Mouse (Mus musculus): ENCODE data around the gene Adcy10. TPM values are rescaled to one million over a fixed set of nuclear protein-coding genes. Genes with fewer than 3 reads are reported as not detected.

Adcy10 gene
- total RNA-seq, 2 experiments from 2014 or later, result 0.22 to 0.59 TPM

DNA sequence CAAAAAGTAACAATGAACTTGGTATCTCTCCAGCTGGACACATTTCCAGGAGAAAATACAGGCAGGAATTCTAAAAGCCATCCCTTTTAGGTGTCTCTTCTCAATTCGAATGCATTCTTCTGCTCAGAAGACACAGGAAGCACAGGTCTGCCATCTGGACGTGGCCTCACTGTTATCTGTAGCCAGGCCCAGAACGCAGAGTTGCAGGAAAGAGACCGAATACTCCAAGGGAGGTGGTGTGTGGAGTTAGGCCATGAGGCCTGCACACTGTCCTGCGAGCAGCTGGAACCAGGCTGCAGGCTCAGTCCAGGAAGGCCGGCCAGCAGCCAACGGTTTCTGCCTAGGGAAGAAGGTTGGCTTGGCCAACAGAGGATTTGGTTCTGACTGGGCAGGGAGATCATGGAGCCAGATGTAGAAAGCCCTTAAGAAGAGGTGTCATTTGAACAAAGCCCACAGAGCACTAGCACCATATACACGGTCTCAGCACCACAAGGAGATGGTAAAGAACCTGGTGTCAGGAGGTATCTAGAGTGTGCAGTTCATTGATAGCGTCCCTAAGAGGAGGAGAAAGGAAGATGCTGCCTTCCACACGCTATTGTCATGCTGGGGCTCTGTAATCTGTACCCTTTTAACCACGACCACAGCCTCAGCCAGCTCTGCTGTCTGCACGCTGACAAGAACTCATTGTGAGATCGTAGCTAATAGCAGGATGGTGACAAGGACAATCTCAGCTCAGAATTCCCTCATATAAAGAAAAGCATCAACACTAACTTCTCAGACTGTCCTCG, 107.5 kb downstream of the Adcy10 start:
- DNase-seq (ENCODE audit: low spot score in 2 of 2), result no peak

DNA sequence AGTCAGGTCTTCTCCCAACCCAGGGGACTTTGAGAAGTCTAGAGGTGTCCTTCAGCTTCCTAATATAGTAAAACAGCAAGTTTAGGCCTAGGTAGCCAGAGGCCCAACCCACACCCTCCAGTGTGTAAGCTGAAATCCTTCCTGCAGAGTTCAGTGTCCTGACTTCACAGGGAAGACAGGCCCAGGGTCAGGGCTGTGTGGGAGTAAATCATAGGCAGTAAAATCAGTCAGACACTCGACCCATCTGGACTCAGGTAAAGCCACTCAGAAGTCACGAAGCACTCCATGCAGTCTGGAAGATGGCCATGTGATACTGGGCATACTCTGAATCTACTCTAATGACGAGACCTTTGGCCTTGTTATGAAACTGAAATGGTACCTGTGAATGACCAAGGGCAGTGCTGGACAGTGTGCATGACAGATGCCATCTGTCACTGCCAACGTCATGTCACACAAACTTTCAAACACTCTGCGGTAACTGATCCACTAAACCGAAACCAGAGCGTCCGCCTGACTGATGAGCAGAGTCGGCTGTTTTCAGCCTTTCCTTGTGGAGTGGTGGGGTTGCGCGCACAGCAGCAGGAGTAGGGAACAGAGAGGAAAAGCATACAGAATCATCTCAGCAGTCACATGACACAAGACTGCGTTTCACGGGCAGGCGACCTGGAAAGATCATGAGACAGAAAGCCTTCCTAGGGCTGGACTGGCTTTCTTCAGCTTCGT, 109.9 kb downstream of the Adcy10 start:
- intact Hi-C loops (cut with DNase I), result no loop called here
- DNase-seq (ENCODE audit: low spot score in 2 of 2), result no peak

More for the DNA sequence above, 107.5 kb downstream of the Adcy10 start:
- intact Hi-C loops (cut with DNase I), result no loop called here

DNA sequence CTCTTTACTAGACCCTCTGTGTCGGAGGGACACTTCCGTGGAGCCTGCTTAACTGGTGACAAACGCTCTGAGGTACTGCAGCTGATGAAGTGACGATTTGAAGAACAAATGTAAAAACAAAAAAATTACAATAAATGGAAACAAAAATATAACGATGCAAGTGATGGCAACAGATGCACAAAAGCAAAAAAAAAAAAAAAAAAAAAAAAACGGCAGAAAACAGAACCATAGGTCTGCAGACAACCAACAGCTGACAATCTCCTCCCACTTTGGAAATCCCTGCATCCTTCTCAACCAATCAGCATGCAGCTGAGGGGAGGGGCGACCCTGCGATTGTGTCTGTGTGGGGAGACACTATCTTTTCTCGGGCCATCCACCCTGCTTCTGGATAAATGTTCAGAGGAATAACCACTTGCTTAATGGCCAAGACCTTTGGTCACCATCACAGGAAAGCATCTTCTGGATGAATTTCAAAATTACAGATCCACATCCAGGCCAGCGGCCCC, 116.8 kb downstream of the Adcy10 start:
- intact Hi-C loops (cut with DNase I), result no loop called here
- no peak for DNase-seq (ENCODE audit: low spot score in 2 of 2)

DNA sequence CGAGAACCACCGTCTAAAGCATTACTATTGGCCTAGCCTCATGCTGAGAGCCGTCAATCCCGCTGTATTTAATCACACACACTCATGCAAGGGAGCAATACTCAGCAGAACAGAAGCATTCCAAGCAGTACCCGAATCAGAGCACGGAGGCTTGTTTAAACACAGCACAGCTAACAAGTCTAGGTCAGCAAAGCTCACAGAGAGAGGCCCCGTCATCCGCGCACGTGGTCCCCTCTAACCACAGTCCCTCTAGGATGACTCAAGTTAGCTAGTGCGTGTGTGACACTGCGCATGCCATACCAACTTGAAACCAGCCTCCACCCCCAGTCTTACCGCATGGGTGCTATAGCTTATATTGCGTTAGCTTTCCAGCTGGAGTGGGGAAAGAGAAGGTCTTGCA, 118.2 kb downstream of the Adcy10 start:
- intact Hi-C loops (cut with DNase I), result no loop called here
- DNase-seq (ENCODE audit: low spot score in 2 of 2), result no peak

DNA sequence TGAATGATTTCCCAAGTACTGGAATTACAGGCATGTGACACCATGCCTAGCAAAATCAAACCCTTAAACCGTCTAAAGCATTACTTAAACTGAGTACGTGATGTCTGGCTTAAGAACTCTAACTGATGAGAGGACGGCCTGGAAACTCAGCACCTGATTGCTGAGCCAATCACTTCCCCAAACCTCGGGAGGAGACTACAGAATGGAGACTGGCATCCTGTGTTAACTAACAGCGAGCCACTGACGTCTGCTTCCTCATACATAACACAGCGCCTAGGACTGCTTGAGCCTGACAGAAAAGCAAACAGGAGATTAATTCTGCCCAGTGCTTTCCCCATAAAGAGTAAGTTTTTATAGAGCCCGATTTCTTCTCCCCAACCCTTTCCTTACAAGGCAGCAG, 119.2 kb downstream of the Adcy10 start:
- DNase-seq (ENCODE audit: low spot score in 2 of 2), result no peak
- intact Hi-C loops (cut with DNase I), result no loop called here

DNA sequence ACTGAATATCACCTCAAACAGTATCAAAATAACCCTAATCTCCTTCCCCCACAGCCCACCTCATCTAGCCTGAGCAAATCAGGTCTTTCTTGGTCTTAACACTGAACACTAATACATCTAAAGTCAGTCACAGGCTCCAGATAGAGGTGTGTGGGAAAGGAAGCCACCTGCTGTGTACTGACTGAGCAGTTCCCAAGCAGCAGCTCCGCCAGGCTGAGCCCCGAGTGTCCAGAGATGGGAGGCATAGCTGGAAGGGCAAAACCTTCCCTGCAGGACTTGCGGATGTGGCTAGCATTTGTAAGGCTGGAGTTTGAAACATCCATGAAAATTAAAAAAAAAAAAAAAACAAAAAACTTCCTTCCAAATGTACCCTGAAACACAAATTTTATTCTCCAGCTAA, 120.1 kb downstream of the Adcy10 start:
- intact Hi-C loops (cut with DNase I), result no loop called here
- no peak for DNase-seq (ENCODE audit: low spot score in 2 of 2)

DNA sequence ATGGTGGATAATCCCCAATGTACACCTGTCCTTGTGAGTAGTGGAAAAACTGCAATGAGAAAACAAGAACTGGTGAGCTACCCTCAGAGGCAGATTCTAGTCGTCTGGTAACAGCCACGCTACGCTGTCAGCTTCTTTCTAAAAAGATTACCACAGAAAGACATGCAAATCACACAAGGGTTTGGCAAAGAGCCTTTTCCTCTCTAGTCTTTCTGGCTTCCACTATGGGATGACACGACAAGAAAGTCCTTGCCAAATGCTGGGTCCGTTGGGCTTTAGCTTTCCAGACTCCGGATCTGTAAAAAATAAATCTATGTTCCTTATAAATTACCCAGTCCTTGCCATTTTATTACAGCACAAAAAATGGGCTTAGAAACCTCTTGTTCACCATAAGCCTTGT, 120.8 kb downstream of the Adcy10 start:
- DNase-seq (ENCODE audit: low spot score in 2 of 2), result no peak
- intact Hi-C loops (cut with DNase I), result no loop called here

DNA sequence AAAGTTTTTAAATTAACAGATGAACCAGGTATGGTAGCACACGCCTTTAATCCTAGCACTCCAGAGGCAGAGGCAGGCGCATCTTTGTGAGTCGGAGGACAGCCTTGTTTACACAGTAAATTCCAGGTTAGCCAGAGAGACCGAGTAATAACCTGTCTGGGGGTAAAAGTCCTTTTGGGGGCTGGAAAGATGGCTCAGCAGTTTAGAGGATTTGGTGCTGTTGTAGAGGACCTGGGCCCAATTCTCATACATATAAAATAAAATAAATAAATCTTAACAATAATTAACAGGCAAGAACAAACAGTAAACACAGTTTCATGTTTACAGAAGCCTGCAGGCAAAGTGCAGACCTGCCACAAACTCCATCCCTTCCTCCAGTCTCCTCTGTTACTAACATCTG, 123.9 kb downstream of the Adcy10 start:
- DNase-seq (ENCODE audit: low spot score in 2 of 2), result no peak
- intact Hi-C loops (cut with DNase I), result no loop called here

DNA sequence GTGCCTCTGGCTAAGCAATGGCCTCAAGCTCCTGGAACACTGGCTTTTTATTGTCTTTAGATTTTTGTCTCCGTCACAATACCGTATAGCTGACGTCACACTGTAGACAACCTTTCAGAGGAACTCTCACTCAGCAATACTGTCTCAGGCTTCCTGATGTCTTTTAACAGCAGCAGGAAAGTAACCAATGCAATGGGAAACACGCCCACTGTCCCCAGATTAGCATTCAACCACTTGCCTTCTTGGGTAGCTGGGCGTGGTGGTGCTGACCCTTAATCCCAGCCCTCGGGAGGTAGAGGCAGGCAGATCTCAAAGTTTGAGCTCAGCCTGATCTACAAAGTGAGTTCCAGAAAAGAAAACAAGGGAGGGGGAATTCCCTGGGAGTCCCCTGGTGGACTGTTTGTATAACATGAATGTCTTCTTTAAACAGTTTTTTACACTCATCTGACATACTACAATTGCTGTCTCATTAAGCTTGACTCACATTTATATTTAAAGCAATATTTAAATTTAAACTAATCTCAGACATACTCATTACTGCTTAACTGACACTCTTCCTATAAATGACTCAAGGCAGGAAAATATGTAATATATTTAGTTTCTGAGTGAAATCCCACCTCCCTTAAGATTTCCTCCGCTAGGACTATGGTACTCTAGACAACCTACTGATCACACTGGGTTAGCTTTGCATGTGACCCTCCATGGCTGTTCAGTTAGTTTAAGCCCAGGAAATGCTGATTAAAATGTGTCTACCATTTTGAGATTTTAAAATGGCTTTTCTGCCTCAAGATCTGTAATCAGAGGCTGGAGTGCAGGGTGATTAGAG, 124.7 kb downstream of the Adcy10 start:
- no peak for DNase-seq (ENCODE audit: low spot score in 2 of 2)
- intact Hi-C loops (cut with DNase I), result no loop called here

DNA sequence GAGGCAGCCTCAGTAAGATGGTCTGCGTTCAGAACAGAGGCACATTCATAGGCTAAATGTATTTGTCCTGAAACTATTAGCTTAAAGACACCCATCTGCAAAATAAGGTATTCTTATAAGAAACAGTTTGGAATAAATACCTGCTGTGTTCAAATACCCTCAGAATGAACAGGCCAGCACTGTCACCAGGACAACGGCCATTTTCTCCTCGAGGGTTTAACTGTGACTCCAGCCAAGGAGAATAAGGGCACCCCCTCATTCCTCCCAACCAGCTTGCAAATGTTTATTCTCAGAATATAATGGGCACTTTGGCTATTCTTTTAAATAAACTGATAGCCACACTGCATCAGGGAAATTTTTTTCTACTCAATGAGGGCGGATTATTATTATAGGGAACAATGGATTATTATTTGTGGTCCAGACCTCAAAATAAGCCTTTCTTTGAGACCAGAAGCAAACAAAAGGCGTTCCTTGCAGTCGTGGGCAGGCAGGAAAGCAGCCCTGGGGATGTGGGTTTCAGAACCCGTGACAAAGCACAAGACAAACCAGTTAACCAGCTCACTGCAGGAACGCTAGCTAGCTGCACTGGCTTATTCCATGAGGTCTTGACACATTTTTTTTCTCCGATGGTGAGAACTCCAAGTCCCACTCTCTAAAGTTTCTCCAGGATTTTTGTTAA, 125.5 kb downstream of the Adcy10 start:
- intact Hi-C loops (cut with DNase I), result no loop called here
- no peak for DNase-seq (ENCODE audit: low spot score in 2 of 2)

DNA sequence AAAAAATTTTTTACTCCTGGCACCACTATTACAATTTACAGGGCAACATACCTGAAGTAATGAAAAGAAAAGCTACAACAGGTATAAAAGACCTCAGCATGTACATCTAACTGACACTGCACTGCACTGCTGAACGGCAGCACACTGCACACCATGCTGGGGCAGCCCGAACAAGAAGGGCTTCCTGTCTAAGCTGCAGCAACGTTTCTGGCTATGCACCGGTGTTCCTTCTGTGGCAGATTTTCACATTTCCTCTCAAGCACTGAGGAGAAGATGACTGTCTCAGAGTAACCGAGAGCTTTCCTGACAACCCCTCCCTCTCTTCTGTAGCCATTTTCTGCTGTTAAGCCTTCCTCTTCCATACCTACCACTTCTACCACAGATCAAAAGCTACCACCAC, 127.7 kb downstream of the Adcy10 start:
- DNase-seq (ENCODE audit: low spot score in 2 of 2), result no peak
- intact Hi-C loops (cut with DNase I), result no loop called here

DNA sequence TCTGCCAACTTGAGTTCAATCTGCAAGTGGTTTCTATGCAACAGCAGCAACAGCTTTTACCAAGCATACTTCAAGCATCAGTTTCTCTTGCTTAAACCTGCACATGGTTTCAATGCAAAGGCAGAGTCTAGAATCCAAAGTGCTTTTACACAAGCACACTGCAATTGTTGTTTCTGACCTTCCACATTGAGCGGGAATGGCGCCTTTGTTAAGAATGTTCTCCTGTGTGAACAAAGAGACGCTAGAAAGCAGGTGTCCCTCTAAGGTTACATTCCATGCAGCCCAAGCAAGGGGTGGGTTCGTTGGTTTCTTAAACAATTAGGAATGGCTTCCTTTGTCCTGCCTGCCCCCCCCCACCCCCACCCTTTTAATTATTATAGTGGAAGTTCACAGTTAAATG, 128.9 kb downstream of the Adcy10 start:
- no peak for DNase-seq (ENCODE audit: low spot score in 2 of 2)
- intact Hi-C loops (cut with DNase I), result no loop called here

DNA sequence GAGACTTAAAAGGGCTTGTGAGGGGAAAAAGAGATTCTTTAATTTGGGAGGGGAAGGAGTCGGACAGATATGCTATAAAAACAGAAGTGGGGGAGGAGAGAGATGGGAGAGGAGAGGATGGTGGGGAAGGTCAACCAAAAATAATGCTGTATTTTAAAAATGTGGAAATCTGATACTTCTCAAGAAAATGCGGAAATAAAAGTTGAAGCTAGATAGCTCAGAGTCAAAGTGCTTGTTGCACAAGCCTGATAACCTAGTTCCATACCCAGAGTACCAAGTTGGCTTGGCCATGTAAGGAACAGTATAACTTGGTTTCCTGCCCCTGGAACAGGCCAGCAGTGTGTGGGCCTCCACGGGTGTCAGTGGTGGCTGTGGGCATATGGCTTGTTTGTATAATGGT, 129.8 kb downstream of the Adcy10 start:
- intact Hi-C loops (cut with DNase I), result no loop called here

DNA sequence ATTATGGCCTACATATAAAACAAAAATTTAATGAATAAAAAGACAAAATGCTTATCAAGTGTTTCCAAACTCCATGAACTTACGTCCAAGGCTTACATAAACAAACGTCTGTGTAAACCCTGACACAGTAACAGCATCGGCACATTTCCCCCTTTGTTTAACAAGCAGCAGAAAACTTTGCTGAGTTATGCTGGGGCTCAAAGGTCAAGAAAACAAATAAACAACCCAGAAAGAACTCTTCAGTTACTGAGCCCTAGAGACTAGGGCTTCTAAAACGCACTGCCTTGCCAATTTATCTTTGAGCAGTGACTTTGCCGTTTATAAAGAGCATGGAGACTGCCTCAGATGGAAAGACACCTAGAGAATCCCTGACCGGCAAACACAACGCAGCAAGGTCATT, 131.7 kb downstream of the Adcy10 start:
- DNase-seq (ENCODE audit: low spot score in 2 of 2), result no peak
- intact Hi-C loops (cut with DNase I), result no loop called here

More for the DNA sequence above, 129.8 kb downstream of the Adcy10 start:
- DNase-seq (ENCODE audit: low spot score in 2 of 2), result no peak

DNA sequence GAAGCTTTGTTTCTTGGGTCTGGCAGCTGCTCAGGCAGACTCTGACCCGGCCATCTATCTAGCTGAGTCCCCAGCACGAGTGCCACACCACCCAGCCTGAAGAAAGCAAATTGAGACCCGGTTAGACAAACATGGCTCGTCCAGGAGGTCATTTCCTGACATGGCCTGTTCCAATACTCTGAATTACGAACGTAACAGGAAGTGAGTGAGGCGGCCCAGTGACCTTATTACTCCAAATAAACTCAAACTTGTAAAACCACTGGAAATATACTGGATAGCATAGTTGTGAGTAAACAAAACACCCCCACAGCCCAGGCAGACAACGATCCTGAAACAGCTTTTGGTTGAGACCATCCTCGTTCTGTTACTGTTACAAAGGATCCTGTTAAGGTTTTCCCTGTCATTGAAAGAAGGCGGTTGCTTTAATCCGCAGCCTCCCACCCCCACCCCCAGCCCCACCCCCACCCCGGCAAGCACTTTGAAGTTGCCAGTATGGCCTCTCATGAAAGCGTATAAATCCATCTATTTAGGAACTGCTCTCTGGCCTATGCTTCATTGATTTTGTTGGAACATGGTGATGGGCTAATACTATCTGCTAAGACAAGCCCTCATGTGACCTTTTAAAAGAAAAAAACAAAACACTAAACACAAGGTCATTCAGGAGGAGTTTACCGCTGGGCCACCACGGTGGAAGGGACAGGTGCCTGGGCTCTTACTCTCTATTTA, 132.3 kb downstream of the Adcy10 start:
- intact Hi-C loops (cut with DNase I), result no loop called here
- no peak for DNase-seq (ENCODE audit: low spot score in 2 of 2)

DNA sequence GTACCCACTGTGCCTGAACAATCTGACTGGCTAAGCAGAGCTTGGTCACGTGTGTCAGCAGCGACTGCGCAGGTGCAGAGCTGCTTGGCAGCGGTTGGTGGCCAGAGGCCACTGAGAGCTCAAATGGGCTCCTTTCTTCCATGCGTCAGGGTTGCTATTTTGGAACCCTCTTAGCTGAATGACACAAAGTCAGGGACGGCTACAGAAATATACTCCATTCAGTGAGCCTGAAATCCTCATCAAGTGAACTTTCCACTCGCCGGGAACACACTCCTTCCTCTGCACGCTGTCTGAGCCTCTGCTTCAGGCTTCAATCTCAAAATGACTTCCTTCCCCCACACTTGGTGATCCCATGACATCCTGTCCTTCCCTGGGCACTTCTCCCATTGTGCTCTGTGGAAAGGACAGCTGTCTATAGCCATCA, 133.2 kb downstream of the Adcy10 start:
- intact Hi-C loops (cut with DNase I), result no loop called here
- DNase-seq (ENCODE audit: low spot score in 2 of 2), result peak; percentile 17 to 18

DNA sequence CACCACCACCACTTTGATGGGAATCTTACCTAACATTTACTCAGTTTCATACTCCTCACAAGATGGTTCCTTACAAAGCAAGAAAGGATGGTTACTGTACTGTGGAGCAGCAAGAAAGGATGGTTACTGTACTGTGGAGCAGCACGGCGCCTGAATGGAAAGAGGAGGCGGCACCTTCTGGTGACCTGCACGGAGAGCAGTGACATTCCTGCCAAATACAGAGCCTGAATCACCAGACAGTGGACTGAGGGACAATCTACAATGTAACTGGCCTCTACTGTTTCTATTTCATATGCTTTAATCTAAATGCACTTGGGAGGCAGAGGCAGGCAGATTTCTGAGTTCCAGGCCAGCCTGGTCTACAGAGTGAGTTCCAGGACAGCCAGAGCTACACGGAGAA, 140.1 kb downstream of the Adcy10 start:
- DNase-seq (ENCODE audit: low spot score in 2 of 2), result no peak
- intact Hi-C loops (cut with DNase I), result no loop called here

DNA sequence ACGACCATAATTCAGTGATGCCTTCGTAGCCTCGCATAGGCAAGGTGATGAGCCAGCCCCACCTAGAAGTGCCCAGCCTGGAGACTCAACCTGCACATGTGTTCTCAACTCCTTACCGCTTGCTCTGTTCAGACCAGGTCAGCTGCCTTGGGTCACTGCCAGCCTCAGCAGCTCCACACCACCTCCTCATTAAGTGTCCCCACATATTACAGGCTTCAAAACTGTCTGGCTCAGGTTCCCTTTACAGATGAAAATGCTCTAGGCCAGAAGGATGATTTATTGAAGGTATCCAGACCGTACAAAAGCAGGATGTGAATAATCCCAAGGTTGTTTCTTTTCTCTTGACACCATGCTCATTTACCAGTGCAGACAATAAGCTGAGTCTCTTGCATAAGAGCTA, 140.9 kb downstream of the Adcy10 start:
- DNase-seq (ENCODE audit: low spot score in 2 of 2), result no peak
- intact Hi-C loops (cut with DNase I), result no loop called here

Data from left cerebral cortex, postnatal 36 days (tissue).